Mouse (Mus musculus) testis, postnatal 14 days (tissue): ENCODE measurements around the gene Rtl9.
A peak's percentile ranks its signal among the peaks of the same experiment; 100 is the strongest.

Experiments
- DNase-seq: peaks from one replicate; pipeline ENCODE4 v3.0.0; 2021; ENCODE audit warnings: low spot score

Rtl9 gene

DNA sequence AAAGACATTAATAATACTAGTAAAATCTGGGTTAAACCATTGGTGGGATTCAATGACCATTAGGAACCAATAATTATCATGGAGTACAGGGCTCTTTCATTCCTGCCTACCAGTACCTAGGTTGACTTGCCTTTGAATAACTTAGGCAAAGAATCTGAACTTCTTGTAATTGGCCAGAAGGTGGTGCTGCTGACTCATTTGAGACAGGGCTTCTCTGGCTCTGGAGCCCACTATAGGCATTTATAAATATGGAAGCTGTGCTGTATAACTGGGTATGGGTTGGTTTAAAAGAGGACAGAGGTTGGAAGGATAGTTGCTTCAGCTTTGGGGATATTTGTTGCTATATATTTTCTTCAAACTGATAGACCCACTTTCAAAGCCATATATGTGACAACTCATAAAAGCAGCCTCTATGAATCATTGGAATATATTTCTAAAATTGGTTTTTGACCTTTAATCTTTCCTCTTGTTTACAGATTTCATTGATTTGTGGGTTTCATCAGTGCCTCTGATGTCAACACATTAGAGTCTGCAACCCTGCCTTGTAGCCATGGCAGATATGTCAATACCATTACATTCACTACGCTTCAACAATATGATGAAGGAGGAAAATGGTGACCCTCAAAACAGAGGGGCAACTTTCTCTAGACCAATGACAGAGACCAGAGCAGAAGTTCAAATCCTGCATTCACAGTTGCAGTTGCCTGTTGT is at the start of gene Rtl9:
Gene Rtl9, plus strand, starts transcription at position 551 of the 711 bp plus-strand sequence.
- no peak for DNase-seq

DNA sequence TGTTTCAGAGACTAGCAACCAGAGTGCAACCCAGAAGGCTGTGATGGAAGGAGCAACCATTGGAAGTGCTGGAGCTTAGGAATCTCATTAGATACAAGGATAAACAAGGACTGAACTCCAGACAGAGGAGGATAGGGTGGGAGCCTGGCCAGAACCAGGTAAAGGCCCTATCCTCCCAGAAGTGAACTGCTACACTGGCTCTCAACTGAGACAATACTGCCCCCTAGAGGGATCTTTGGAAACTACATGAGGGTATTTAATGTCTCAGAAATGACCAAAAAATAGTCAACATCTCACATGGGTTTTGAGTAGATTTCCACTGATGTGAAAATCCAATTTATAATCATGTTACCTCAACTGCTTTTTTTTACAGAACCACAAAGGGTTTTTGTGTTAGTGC is 47.9 kb upstream of the Rtl9 start:
- DNase-seq, result peak; percentile 5

DNA sequence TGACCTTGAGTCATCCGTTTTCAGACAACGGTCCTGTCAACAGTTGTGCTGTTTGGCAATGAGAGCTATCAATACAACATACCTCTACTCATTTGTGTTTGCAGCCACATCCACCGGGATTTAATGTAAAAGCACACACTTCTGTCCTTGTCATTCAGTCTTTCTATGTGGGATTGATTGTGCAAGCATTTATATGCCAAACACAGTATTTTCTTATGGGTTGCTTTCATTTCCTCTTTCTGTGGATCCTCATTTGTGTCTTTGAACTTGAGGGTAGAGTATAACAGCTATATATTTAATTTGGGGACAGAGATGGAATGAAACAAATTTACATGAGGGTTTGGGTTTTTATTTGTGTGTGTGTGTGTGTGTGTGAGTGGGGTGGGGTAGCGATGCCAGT is 47.5 kb upstream of the Rtl9 start:
- DNase-seq, result no peak

DNA sequence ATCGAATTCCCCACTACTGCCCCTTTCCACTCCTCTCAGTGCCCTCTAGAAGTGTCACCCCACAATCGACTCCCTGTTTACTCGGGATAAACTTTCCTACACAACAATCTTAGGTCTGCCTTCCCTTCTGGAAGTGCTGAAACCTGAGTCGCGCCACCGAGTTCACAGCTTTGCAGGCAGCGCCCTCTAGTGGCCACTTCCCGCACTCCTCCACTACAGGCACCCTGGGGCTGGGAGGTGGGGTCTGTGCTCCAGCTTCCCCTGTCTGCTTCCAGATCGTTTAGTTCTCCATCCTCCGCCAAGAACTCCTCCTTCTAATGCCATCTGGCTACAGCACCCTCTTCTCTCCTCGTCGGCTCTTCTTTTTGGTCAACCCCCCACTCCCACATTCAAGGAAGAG is 40.6 kb upstream of the Rtl9 start:
- DNase-seq, result peak; percentile 51

DNA sequence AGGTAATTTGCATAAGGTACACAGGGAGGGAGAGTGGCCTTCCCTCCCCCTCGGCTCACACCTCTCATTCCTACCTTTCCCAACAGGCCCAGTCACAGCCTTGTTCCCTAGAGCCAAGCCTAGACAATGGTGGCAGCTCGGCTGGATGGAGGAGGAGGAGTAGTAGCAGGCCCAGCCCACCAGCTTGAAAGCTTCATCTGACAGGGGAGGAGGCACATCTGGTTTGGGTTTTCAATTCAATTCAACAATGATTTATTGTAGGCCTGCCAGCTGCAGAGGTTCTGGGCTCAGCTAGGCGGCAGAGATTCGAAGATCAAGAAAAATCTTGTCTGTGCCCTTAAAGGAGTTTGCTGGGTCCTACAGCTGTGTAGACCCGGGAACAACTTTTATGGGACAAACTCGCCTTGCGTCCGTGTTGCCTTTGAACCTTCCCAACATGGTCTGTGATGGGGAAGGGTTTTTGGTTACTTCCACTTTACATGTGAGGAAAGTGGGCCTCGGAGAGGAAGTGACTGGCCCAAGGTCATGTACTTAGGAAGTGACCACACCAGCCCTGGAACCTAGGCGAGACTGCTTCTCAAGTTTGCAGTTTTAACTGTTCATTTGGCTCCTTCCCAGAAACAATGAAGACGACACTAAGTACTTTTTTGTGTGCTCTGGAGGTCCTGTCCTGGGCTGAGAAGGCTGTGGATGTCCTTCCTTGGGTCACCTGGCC is 36.6 kb upstream of the Rtl9 start:
- no peak for DNase-seq

DNA sequence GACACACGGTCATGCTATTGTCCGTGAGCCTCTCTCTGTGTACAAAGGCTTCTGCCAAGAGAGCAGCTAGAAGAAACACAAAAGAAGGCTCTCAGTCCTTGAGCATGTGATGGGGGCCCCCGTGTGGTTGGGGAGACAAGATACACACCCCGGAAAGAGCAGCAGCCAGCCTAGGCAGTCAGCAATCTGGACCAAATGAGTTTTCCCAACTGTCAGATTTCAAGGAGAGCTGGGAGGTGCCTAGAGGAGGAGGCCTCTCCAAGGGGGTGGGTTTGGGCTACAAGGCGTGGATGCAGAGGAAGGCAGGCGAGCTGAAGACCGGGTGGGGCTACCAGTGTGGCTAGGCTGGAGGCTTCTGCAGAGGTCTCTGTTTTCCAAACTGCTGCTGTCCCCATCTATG is 35.6 kb upstream of the Rtl9 start:
- DNase-seq, result no peak

DNA sequence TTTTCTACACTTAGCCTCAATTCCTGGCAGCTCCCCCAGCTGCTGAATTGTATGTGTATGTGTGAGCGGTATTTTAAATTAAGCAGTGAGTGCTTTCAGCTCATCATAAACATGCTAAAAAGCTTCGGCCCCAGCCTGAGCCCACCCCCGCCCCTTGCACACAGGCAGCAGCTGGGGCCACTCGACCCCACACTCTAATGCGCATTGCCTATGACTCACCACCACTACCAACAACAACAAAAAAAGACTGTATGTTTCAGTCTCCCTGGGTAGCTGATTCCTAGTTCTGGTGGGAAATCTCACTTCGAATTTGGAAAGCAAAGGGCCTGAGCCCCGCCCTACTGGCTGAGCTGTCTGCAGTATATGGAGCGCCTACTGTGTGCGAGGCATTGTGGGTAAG is 35.1 kb upstream of the Rtl9 start:
- DNase-seq, result no peak

DNA sequence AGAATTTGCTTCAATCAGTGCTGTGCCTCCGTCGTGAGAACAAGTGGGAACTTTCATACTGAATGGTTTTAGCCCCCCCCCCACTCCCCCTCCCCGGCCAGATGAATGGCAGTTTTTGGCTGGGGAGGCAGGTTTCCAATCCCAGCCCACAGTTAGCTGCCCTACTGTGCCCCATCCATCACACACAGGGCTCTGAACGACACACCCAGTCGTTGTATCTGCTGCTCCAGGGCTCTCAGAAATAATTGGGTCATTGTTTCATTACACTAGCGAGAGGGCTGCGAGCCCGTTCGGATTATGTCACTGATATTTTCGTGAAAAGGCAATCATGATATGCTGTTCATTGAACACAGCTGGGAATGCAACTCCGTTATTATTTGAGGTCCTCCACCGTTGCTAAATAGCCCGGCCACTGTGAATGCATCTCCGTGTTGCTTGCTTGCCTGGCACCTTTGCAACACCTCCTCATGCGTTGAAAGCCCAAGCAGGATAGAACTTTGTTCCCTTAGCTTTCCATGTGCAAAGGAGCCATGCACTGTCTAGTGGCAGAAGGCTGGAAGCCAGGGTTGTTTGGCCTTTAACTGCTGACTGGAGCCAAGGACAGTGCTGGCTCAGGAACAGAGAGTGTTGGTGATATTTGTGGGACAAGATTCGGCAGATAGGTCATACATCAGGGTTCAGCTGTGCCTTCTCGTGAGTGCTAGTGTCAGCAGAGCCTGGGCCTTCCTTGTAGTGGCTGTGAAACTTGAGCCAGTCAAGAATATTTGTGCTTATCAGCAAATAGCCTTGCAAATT is 32.9 kb upstream of the Rtl9 start:
- peak; percentile 7 for DNase-seq

DNA sequence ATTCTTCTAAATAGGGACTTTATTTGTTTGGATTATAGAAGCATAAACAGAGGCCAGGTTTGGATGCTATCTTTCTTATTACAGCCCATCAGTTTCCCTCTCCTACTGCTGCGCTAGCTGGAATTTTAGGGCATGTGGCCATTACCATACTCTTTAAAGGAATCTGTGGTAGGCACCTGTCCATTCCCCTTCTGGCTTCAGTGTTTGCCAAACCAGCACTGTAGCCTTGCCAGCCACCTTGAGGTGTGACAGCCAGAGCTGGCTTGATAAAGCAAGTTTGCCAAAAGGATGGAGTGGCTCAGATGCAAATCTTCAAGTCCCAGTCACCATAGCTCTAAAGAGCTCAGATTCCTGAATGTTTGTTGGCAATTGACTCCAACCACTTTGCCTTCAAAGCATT is 32.3 kb upstream of the Rtl9 start:
- DNase-seq, result no peak

DNA sequence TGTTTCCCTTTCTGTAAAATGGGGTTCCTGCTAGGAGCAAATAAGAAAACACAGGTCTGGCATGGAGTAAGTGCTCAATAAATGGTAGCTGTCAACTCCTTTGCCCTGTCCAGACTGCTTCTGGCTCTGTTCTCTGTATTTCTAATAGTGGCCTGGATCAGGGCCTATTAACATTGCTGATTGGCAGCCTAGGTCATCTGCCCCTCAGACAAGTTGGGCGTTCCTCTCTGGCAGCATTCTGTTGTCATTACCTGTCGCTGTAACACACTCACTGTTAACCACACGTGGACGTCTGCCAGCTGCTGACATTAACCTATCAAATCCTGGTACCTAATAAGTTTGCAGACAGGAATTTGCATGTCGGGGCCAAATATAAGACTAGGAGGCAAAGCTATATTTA is 31.8 kb upstream of the Rtl9 start:
- no peak for DNase-seq

DNA sequence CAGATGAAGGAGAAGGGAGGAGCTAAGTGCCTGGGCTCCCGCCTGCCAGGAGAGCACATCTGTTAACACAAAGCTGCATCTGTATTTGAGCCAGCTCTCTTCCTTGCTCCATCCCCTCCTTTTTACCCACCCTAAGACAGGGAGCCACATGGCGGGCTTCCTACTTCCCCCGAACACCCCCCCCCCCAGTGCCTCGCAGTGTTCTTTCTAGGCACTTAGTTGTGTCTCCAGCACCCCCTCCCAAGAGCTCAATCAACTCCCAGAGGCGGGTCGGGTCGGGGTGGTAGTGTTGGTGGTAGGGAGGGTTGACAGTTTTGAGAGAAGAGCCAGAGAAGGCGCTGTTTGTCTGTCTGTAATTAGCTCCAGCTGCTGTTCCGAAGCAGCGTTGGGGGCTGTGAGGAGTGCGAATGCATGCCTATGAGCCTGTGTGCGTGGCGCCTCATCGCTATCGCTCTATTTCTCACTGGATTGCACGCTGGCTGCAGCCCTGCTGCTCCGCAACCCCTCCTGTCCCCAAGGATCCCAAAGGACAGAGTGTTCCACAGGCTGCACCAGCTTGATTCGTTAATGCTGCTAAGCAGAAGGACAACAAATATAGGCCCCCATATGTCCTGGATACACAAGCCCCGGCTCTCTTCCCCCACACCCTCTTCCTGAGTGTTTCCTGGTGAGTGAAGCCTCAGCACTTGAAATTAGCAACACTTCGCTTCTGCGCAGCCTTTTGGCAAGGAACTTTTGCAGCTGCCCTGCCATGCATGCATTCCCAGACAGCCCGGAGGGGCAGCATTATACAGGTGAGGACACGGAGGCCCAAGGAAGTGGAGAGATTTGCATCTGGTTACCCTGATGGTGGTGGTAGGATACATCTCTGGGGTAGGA is 18.7 kb upstream of the Rtl9 start:
- no peak for DNase-seq

DNA sequence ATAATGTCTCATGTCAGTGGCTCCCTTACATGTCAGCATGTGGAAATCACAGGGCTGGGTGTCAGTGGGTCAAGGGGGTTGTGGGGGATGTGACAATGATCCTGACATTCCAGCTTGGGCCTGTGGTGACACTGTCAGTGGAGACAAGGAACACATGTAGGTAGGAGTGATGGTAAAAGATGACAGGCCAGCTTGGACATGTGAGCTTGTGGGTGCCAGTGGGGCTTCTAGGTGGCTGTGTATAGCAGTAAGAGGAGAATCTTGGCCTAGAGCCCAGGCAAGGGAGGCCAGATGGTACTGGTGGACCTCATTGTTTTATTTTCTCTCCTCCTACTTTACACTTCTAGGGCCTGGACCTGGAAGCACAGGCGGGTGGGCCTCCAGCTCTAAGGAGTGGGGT is 16.7 kb upstream of the Rtl9 start:
- no peak for DNase-seq

DNA sequence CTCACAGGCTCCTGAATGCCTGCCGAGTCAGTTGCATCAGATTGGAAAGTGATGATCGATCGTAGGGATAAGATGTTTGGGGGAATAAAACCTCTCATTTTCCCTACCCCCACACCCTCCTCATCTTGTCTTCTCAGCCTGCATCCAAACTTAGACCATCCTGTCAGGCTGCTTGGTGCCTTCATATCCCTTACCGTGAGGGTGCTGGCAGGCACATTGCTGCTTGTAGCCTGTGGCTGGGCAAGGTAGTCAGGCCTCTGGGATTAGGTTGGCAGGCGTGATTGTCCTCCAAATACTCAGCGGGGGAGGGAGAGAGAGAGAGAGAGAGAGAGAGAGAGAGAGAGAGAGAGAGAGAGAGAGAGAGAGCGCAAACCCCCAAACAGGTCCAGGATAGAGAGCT is 11.2 kb upstream of the Rtl9 start:
- no peak for DNase-seq

DNA sequence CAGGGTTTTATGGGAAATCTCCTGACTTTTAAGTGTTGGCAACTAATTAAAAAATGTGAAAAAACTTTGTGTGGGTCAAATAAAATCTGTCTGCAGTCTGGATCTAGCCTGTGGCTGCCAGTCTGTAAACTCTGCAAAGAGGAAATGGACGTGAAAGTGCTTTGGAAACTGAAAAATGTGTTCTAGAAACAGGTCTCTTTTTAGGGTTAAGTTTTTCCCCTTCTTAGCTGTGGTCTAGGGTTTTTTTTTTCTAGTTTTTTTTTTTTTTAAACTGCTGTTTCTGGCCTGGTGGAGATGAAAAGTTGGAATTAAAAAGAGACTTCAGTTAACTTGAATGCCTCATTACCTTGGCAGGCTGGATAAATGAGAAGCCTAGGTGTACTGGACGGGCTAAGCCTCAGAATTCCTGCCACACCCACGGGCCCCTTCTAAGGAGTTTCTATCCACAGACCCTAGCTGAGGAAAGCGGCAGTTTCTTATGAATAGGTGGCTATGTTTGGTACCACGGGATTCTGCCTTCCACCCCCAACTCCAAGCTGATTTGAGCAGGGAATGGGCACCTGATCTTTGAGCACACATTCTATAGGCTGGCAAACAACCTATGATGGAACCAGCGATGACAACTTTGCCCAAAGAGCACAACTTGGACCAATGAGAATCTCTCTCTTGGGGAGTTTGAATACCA is 8.3 kb upstream of the Rtl9 start:
- DNase-seq, result no peak

DNA sequence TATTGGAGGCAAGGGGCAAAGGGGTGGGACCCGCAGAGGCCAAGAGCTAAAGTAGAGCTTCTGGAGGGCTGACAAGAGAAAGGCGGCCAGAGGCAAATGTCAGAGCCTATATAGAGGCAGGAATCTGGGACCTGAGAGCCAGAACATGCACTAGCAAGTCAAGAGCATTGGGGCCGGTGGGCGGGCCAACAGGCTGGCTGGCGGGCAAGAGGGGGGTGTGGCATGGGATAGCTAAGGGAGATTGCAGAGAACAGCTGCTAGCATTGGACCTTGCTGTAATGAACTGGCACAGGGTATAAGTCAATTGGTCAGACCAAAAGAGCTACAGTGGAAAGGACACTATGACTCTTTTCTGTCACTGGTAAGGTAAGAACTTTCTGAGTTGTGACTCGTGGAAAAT is 1.8 kb upstream of the Rtl9 start:
- no peak for DNase-seq

DNA sequence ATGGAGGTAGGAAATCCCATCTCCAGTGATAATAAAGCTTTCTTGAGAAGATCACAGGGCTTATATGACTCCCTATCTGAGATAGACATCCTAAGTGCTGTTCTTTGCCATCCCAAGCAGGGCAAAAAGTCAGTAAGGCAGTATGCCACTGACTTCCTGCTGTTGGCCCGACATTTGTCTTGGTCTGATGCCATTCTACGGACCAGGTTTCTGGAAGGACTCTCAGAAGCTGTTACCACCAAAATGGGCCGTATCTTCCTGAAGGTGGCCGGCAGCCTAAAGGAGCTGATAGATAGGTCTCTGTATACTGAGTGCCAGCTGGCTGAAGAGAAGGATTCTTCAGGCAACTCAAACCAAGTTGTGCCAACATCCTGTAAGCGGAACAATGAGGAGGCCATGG is 3.8 kb downstream of the Rtl9 start:
- DNase-seq, result no peak

DNA sequence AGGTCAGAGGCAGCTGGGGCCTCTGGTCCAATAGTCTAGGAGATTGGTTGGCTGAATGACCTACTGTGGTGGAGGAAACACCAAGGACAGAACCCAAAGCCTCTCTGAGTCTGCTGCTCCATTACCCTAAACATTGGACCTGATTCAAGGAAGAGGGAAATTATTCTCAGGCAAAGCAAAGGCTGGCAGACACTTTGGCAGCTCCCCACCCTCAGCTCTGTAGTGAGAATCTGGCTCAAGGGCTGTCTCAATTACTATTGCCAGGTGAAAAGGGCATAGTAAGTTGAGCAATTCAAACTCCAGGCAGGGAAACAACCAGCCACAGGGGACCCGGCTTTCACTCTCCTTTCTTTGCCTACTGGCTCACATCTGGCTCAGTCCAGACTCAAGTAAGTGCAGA is 6.5 kb downstream of the Rtl9 start:
- DNase-seq, result no peak

DNA sequence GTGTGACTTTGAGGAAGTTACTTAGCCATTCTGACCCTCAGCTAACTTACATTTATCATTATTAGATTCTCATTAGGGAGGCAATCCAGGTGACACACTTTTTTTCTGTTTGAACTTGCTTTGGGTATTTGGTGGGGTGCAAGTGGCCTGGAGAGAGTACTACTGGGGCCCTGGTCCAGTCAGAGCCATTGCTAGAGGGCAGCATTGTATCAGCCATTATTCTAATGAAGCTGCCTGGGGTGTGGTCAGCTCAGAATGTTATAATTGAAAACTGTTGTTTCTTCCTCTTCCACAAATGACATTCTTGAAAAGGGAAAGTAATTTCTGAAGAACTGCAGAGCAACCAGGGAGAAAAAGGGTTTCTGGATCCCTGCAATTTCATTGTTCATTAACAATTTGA is 13.2 kb downstream of the Rtl9 start:
- DNase-seq, result no peak
